In the genomic region with DNA sequence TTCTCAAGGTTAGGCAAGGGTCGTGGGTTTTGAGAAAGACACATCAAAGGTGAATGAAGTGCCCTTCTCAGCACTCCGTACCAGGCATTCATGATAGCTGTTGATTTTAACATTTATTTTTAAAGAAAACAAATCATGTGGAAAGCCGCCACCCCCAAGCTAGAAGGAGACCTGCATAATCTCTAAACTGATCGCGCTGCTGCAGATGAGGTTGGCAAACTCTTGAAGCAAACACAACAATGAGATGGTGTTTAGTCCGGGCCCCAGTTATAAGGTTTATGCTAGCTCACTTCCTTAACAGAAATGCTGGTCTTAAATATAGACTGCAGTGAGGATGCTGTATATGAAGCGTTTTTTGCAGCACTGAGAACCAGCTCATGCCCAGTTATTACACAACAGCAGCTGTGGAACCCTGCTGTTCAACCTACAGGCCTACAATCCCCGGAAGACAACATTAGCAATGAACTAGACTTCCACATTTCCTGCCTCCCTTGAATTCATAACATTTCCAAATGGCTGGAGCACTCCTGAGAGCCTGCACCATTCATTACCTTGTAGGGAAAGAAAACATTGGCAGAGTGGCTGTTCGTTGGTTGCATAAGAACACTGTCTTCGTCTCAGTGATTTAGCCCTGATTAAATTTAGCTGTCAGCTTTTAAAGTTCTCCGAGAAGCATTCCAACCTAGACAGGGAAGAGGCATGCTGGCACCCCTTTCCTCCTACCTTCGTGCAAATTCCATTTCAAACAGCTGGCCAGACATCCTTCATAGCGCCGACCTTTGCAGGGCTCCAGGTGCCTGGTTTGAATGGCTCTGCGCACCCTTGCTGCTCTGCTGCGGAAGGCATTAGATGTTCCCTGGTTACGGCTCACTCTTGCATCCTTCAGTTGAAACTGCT, we compare ENCODE assay signal across 9 mouse cellular contexts. TPM values are rescaled to one million over a fixed set of nuclear protein-coding genes. Genes with fewer than 3 reads are reported as not detected.
DNase-seq lines count a peak whose midpoint lies in the region; ATAC-seq lines count a peak whose summit lies in the region.
"Had no signal": no experiment of that assay in that cellular context is flagged by ENCODE, and none has a peak within 500 bp of the region (broad histone marks: within the 10 kb centered on the region; RNA-seq: fewer than 3 reads in every experiment).

No protein-coding gene starts in this region.

- no peaks in the 10 kb centered on the region for H3K9me3 ChIP-seq in limb, embryonic 10.5 days (replicated peaks)
- no peaks in the 10 kb centered on the region for H3K9me3 ChIP-seq in midbrain, embryonic 12.5 days

- H3K27ac ChIP-seq in brown adipose tissue, adult 24 weeks (replicated peaks; ENCODE audit: low read depth, low read length): 0 out of 2 replicates have a peak overlapping the region, but pooled peaks have one; percentile 7
- peak overlapping the region; percentile 58; the same call in 1 of the 2 replicates for H3K27ac ChIP-seq in limb, embryonic 10.5 days
- H3K27ac ChIP-seq in midbrain, embryonic 12.5 days (replicated peaks): no peak overlapping the region

- ATAC-seq in frontal cortex, adult (ENCODE audit: low TSS enrichment): peak; percentile 92
- ATAC-seq in midbrain, embryonic 12.5 days (ENCODE audit: low FRiP score, low read depth): no peak

- H3K36me3 ChIP-seq in limb, embryonic 10.5 days: no peaks in the 10 kb centered on the region
- H3K36me3 ChIP-seq in midbrain, embryonic 12.5 days: no peaks in the 10 kb centered on the region

- peaks cover 18% of the 10 kb centered on the region for H3K4me1 ChIP-seq in brown adipose tissue, adult 24 weeks (ENCODE audit: control insufficient read depth, insufficient read depth, insufficient read length, low read length)
- peaks cover 34% of the 10 kb centered on the region for H3K4me1 ChIP-seq in limb, embryonic 10.5 days
- peaks cover 12% of the 10 kb centered on the region for H3K4me1 ChIP-seq in midbrain, embryonic 12.5 days

- 31% methylated on average over 17 of the region's 17 CpGs for WGBS in limb, embryonic 10.5 days
- WGBS in midbrain, embryonic 12.5 days: 28% methylated on average over 17 of the region's 17 CpGs

- H3K27me3 ChIP-seq in limb, embryonic 10.5 days (ENCODE audit: low read depth, poor library complexity, severe bottlenecking): no peaks in the 10 kb centered on the region
- H3K27me3 ChIP-seq in midbrain, embryonic 12.5 days: no peaks in the 10 kb centered on the region

- H3K4me3 ChIP-seq in brown adipose tissue, adult 24 weeks (ENCODE audit: insufficient read depth, low read depth, low read length): 0 out of 2 replicates have a peak overlapping the region, but pooled peaks have one; percentile 4
- peak overlapping the region; percentile 39 for H3K4me3 ChIP-seq in limb, embryonic 10.5 days
- no peak overlapping the region for H3K4me3 ChIP-seq in midbrain, embryonic 12.5 days
- H3K4me3 ChIP-seq: erythroblast, embryonic 14.5 days had no signal

- peak overlapping the region; percentile 25; the same call in 1 of the 2 replicates for H3K4me2 ChIP-seq in midbrain, embryonic 12.5 days (replicated peaks)

- DNase-seq in frontal cortex, postnatal 25 days (ENCODE audit: low spot score in 2 of 2): no peak
- DNase-seq in induced T-regulatory cell, adult 2 months (ENCODE audit: low read depth): peak; percentile 25
- DNase-seq in limb, embryonic 10.5 days (ENCODE audit: low spot score): no peak
- no peak for DNase-seq in adrenal gland, postnatal 36 days
- DNase-seq in ovary, adult 18-20 months (ENCODE audit: low spot score): no peak

- H3K9ac ChIP-seq in midbrain, embryonic 12.5 days (replicated peaks): no peak overlapping the region

RNA-seq across cellular contexts. Expression of a gene that starts 34.8 kb away (rescaled TPM):
- 47.6 and 47.7 TPM in 2 replicates for polyA plus RNA-seq in brown adipose tissue, adult 24 weeks (2012; ENCODE audit: insufficient read depth, insufficient read length, missing spikeins)
- polyA plus RNA-seq in limb, embryonic 10.5 days (2016; fragmentation: Nextera tagmentation; extraction: Ambion mirVana): 206 and 223 TPM in 2 replicates
- 23.9 and 24.3 TPM in 2 replicates for polyA plus RNA-seq in midbrain, embryonic 12.5 days (2016; fragmentation: Nextera tagmentation; extraction: Ambion mirVana)
- total RNA-seq in adrenal gland, postnatal 36 days (2021): 100 to 1,000 TPM in 1 of 2 experiments, 10 to 100 TPM in 1; 77.1 to 100 TPM
